Mouse (Mus musculus): Measurements from ENCODE around the gene Cd2bp2.

DNA sequence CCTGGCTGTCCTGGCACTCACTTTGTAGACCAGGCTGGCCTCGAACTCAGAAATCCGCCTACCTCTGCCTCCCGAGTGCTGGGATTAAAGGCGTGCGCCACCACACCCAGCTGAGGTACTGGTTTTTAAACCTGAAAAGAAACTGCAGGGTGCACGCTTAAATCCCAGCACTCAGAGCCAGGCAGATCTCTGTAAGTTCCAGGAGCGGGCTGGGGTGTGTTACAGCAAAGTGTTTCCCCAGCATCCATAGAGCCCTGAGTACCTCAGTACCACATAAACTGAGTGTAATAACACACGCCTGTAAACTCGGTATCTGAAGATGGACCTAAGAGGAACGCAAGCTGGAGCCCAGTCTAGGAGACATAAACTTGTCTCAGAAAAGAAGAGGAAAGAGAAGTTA is 8.5 kb downstream of the Cd2bp2 start:
- TF ChIP-seq CTCF (IDR thresholded peaks at IDR 0.05) (no peak), EP300 (IDR thresholded peaks at IDR 0.05) (no peak)
